Mouse (Mus musculus): ENCODE results near the gene Crcp. TPM values are rescaled to one million over a fixed set of nuclear protein-coding genes. Genes with fewer than 3 reads are reported as not detected.

Gene Crcp
- total RNA-seq, 2 experiments from 2014 or later, result 44.4 to 49.5 TPM

DNA sequence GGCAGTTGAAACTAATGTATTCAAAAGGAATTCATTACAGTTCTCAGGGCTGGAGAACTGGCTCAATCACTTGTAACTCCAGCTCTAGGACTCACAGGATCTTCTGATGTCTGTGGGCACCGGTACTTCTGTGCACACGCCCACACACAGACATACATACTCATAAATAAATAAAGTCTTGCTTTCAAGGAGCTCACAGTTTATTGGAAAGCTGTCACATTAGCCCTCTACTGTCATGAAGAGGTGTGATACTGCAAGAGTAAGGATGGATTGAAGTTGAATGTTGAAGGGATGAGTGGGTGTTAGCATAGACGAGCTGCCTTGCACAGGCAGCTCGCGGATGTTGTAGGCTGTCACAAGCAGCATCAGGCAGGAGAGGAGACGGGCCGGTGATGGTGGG lies 58.9 kb downstream of the Crcp start:
- intact Hi-C loops (cut with DNase I), result no loop called here
- DNase-seq, result no peak

GRCm38 (mm10) chr5:130088612-130089011 lies 59.5 kb downstream of the Crcp start:
- DNase-seq, result no peak
- intact Hi-C loops (cut with DNase I), result no loop called here

DNA sequence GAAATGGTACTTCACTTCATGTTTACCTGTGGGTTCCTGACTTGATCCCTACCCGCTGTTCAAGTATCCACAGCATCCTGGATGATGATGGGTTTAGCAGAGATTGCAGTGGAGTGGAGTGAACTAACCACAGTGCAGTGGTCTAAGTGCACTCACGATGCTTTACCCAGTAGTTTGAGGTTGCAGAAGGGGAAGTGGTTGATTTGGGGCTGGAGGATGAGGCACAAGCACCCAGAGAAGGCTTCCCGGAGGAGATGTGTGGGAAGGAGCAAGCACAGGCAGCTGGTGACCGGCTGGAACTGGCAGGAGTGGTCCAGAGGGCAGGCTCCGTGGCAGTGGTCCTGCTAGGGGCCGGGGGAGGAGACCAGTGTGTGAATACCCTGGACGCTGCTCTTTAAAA lies 60.1 kb downstream of the Crcp start:
- no peak for DNase-seq
- intact Hi-C loops (cut with DNase I), result no loop called here

GRCm38 (mm10) chr5:130089626-130090393 lies 60.7 kb downstream of the Crcp start:
- intact Hi-C loops (cut with DNase I), result no loop called here

GRCm38 (mm10) chr5:130096754-130097153 lies 67.7 kb downstream of the Crcp start:
- intact Hi-C loops (cut with DNase I), result no loop called here
- no peak for DNase-seq

More at GRCm38 (mm10) chr5:130089626-130090393, 60.7 kb downstream of the Crcp start:
- no peak for DNase-seq

- DNase-seq, result no peak
- intact Hi-C loops (cut with DNase I), result no loop called here
These were observed 68.7 kb downstream of the Crcp start for GRCm38 (mm10) chr5:130097837-130098236.

GRCm38 (mm10) chr5:130101724-130102123 lies 72.6 kb downstream of the Crcp start:
- intact Hi-C loops (cut with DNase I), result no loop called here
- no peak for DNase-seq

- intact Hi-C loops (cut with DNase I), result no loop called here
These were observed 80.3 kb downstream of the Crcp start for GRCm38 (mm10) chr5:130109348-130109747.

More at GRCm38 (mm10) chr5:130109348-130109747, 80.3 kb downstream of the Crcp start:
- DNase-seq, result no peak

Other genes starting within 250 kb of the Crcp start
- gene Psph, start 241.8 kb upstream of the Crcp start, total RNA-seq (2021), result 10 to 100 TPM; 18.3 to 20.2 TPM
- 10 to 100 TPM; 19.7 to 20.9 TPM for gene Sumf2, start 182.3 kb upstream of the Crcp start, total RNA-seq (2021)
- 100 to 1,000 TPM; 310 to 317 TPM for gene Chchd2, start 141.8 kb upstream of the Crcp start, total RNA-seq (2021)
- gene Zbed5, start 133.6 kb upstream of the Crcp start, total RNA-seq (2021), result 10 to 100 TPM in 1 of 2 experiments, 1 to 10 TPM in 1; 9.5 to 10.8 TPM
- gene Phkg1, start 130.7 kb upstream of the Crcp start, total RNA-seq (2021), result 1 to 10 TPM; 2.5 to 3.4 TPM
- 1 to 10 TPM; 2.4 to 3.6 TPM for gene Nupr1l, start 120.8 kb upstream of the Crcp start, total RNA-seq (2021)
- gene Vkorc1l1, start 87.3 kb upstream of the Crcp start, total RNA-seq (2021), result 10 to 100 TPM; 53.8 to 55.3 TPM
- gene Gusb, start 26.2 kb upstream of the Crcp start, total RNA-seq (2021), result 10 to 100 TPM; 12.2 to 12.8 TPM
- gene Asl, start within 50 bp of the Crcp start, total RNA-seq (2021), result 10 to 100 TPM; 31.0 to 34.9 TPM
- 10 to 100 TPM; 33.8 to 38.2 TPM for gene Tpst1, start 44.0 kb downstream of the Crcp start, total RNA-seq (2021)
- gene Kctd7, start 115.6 kb downstream of the Crcp start, total RNA-seq (2021), result 10 to 100 TPM; 17.3 to 19.7 TPM
- gene Rabgef1, start 142.5 kb downstream of the Crcp start, total RNA-seq (2021), result 10 to 100 TPM; 37.9 to 39.8 TPM
- 10 to 100 TPM; 29.4 to 33.6 TPM for gene Tmem248, start 187.8 kb downstream of the Crcp start, total RNA-seq (2021)
- gene Sbds, start 226.2 kb downstream of the Crcp start, total RNA-seq (2021), result 10 to 100 TPM; 37.4 to 38.3 TPM
- 10 to 100 TPM; 17.9 to 19.4 TPM for gene Tyw1, start 226.3 kb downstream of the Crcp start, total RNA-seq (2021)

All from left cerebral cortex, postnatal 4 days (tissue).